Mouse (Mus musculus) stomach, postnatal 0 days (tissue): ENCODE measurements around the gene Epo.

Experiments
- CTCF ChIP-seq: IDR thresholded peaks from 2 replicates; pipeline ENCODE4 v1.5.1; 2016; ENCODE audit warnings: antibody characterized with exemption, low read depth, mild to moderate bottlenecking, moderate library complexity
- EP300 ChIP-seq: optimal IDR thresholded peaks from 2 replicates; pipeline ENCODE3; 2016; ENCODE audit warnings: antibody characterized with exemption

DNA sequence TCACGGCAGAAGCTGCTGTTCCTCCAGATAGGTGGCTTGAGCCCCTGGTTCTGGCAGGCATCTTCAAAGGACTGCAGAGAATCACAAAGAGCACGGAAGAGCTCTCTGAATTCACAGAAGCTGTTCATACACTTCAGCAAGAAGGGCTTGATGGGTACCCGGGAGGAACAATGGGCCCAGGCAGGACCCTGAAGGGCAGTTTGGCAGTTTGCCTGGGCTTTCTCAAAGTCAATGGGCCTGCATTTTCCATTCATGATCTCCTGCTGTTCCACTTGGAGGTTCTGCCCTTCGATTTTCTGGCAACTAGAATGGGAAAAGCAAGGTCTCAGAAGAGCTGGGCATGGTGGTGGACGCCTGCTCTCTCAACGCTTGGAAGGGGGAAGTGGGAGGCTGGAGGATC lies 99.2 kb downstream of the Epo start:
- TF ChIP-seq CTCF: no peak
- no peak for TF ChIP-seq EP300
